Mouse (Mus musculus): Measurements from ENCODE around the gene Dpp9. TPM values are rescaled to one million over a fixed set of nuclear protein-coding genes. Genes with fewer than 3 reads are reported as not detected.

Gene Dpp9
- total and polyA plus RNA-seq, 3 experiments, result 38.6 to 41.4 (median 40.4) TPM

DNA sequence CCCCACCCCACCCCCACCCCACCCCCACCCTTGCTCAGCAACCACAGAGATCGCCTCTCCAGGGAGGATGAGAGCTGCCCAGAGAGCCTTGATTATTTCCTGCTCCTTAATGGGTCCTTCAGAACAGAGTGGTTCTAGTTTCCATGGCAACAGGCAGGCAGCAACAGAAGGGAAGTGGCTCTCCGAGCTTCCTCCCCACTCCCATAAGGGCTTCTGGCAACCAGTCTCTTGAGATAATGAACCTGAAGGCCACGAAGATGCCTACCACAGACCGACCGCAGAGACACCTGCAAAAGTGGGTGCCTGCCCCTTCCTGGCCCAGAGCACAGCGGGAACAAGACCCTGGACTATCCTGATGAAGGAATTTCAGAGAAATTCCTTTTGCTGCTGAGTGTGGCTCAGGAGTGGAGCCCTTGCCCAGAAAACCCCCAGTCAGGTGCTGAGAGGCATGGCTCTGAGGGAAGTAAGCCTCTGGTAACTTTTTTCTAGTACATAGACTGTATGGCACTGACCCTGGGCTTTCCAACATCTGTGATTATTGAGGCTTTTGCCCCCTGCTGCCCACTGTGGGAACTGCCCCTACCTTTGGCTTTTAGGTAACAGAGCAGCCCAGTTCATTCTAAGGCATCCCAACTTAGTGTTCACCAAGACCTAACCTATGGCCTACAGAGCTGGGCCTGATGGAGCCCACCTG is 32.6 kb upstream of the Dpp9 start:
- Histone ChIP-seq H3K9ac (ENCODE audit: low read depth, low read length) (no peak overlapping the region), H3K36me3 (ENCODE audit: control insufficient read depth, insufficient read depth, low read length) (no peaks in the 10 kb centered on the region), H3K79me2 (replicated peaks; ENCODE audit: control insufficient read depth, insufficient read depth, low read length) (no peaks in the 10 kb centered on the region), H3K27ac (no peak overlapping the region; the same call in 1 of the 2 replicates), H3K4me3 (no peak overlapping the region), H3K27me3 (ENCODE audit: control insufficient read depth, insufficient read depth, low read length) (no peaks in the 10 kb centered on the region), H3K4me1 (ENCODE audit: control insufficient read depth, insufficient read depth, low read length) (no peaks in the 10 kb centered on the region)
- intact Hi-C loops (cut with DNase I), result loop anchor here (1.0 to 10.0 kb wide), 2 partner anchors 119 to 296 kb away; partner anchors contain the start of genes Ebi3 and Yju2
- peak; percentile 78 for TF ChIP-seq CTCF (IDR thresholded peaks at IDR 0.05)
- TF ChIP-seq POLR2A (IDR thresholded peaks at IDR 0.05; ENCODE audit: insufficient read depth, low read depth, low read length), result no peak
- 0 out of 2 replicates have a peak, but pooled peaks have one; percentile 32 for TF ChIP-seq EP300 (IDR thresholded peaks at IDR 0.05; ENCODE audit: insufficient read depth, low read depth, low read length)
- 14% methylated on average over 6 of the region's 6 CpGs for WGBS
- peak; percentile 62 to 77 for DNase-seq

DNA sequence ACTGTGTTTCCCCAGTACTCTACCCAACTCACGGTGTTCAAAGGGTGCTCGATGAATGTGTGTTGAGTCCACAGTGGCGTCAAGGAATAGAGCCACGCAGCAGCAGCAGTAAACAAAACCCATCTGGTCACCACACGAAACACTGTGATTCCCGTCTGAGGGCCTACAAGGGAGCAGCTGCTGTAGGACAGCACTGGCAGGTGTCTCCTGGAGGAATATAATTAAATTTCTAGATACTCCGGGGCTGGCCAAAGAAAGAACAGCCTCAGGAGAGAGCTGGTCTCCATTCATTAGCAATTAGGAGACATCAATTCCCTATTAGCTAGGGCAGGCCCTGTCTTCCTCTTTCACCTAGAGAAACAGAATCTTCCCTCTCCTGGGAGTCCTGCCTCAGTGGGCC is 26.9 kb upstream of the Dpp9 start:
- H3K27me3 ChIP-seq (ENCODE audit: control insufficient read depth, insufficient read depth, low read length), result no peaks in the 10 kb centered on the region
- TF ChIP-seq POLR2A (IDR thresholded peaks at IDR 0.05; ENCODE audit: insufficient read depth, low read depth, low read length) (no peak), CTCF (IDR thresholded peaks at IDR 0.05) (no peak), EP300 (IDR thresholded peaks at IDR 0.05; ENCODE audit: insufficient read depth, low read depth, low read length) (no peak)
- no peaks in the 10 kb centered on the region for H3K36me3 ChIP-seq (ENCODE audit: control insufficient read depth, insufficient read depth, low read length)
- no peak overlapping the region for H3K4me3 ChIP-seq
- intact Hi-C loops (cut with DNase I), result no loop called here
- no peaks in the 10 kb centered on the region for H3K79me2 ChIP-seq (replicated peaks; ENCODE audit: control insufficient read depth, insufficient read depth, low read length)
- no peak overlapping the region for H3K9ac ChIP-seq (ENCODE audit: low read depth, low read length)
- no peaks in the 10 kb centered on the region for H3K4me1 ChIP-seq (ENCODE audit: control insufficient read depth, insufficient read depth, low read length)
- no peak overlapping the region for H3K27ac ChIP-seq
- 66% methylated on average over 7 of the region's 7 CpGs for WGBS
- DNase-seq, result no peak

DNA sequence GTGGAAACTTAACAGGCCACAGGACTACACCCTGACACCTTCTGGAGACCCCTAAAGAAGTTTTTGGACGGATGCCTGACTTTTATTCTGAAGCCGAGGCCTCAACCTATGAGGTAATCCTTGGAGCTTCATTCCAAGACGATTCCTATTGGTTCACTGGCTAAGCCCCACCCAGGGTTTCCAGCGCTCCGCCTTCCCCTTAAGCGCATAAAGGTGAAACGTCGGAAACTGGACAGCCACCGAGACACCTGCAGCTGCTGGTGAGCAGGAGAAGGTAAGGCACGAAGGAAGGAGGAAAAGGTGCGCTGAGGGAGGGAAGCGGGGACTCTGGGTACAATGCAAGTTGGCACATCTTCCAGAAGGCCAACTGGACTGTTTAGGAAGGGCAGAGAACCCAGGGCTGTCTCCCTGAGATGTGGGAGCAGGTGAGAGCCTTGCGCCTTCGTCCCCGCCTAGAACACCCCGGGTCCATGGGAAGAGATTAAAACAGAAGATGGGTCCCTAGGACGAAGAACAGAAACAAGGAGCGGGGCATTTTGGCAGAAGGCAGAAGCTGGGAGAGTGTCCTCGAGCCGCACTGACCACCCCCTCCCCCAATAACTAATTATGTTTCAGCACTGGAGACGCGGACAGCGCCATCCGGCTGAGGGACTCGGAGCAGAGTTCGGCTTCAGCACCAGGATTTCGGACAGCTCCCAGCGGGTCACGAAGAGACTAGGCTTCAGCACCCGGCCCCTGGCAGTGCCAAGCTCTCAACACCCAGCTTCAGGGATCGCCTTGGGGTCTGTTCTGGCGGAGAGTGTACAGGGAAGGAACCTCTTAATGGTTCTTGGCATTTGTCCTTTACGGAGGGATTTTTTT is 23.1 kb upstream of the Dpp9 start:
- H3K4me3 ChIP-seq, result no peak overlapping the region
- DNase-seq, result peak; percentile 82 to 91
- intact Hi-C loops (cut with DNase I), result no loop called here
- no peaks in the 10 kb centered on the region for H3K36me3 ChIP-seq (ENCODE audit: control insufficient read depth, insufficient read depth, low read length)
- no peak overlapping the region for H3K27ac ChIP-seq
- no peak overlapping the region for H3K9ac ChIP-seq (ENCODE audit: low read depth, low read length)
- no peaks in the 10 kb centered on the region for H3K4me1 ChIP-seq (ENCODE audit: control insufficient read depth, insufficient read depth, low read length)
- H3K27me3 ChIP-seq (ENCODE audit: control insufficient read depth, insufficient read depth, low read length), result no peaks in the 10 kb centered on the region
- no peak for TF ChIP-seq POLR2A (IDR thresholded peaks at IDR 0.05; ENCODE audit: insufficient read depth, low read depth, low read length)
- peak; percentile 52; the same call in 1 of the 2 replicates for TF ChIP-seq EP300 (IDR thresholded peaks at IDR 0.05; ENCODE audit: insufficient read depth, low read depth, low read length)
- no peak for TF ChIP-seq CTCF (IDR thresholded peaks at IDR 0.05)
- H3K79me2 ChIP-seq (replicated peaks; ENCODE audit: control insufficient read depth, insufficient read depth, low read length), result no peaks in the 10 kb centered on the region
- 3% methylated on average over 33 of the region's 33 CpGs for WGBS

DNA sequence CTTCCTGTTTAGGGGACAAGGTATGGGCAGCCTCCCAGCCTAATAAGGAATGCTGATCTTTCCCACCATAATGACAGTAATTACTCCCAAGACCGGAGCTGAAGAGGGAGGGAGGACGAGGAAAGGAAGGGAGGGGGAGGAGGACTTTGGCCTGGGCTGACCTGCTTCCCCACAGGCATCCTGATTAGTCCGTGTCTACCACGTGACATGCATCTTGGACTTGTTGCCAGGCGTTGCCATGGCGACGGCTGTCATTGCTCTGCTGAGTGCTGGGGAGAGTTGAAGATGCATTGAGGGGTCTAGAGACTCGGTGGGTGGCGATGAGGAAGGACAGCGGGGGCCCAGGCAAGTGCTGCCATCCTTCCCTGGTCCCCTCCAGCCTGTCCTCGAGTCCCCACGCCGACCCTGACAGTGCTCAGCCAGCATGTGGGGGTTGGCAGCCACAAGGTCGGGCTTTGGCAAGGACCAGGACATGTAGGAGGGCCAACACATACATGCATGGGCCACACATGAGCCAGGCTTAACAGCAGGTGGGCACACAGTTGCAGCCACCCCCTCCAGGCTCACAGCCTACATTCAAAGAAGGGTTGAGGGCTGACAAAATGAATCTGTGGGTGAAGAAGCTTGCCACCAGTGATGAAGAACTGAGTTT is 15.2 kb upstream of the Dpp9 start:
- H3K36me3 ChIP-seq (ENCODE audit: control insufficient read depth, insufficient read depth, low read length), result no peaks in the 10 kb centered on the region
- no peak overlapping the region for H3K4me3 ChIP-seq
- WGBS, result 6% methylated on average over 14 of the region's 14 CpGs
- no peak overlapping the region for H3K9ac ChIP-seq (ENCODE audit: low read depth, low read length)
- no peak for DNase-seq
- no peaks in the 10 kb centered on the region for H3K79me2 ChIP-seq (replicated peaks; ENCODE audit: control insufficient read depth, insufficient read depth, low read length)
- TF ChIP-seq POLR2A (IDR thresholded peaks at IDR 0.05; ENCODE audit: insufficient read depth, low read depth, low read length), result no peak
- TF ChIP-seq EP300 (IDR thresholded peaks at IDR 0.05; ENCODE audit: insufficient read depth, low read depth, low read length), result no peak
- TF ChIP-seq CTCF (IDR thresholded peaks at IDR 0.05), result no peak
- H3K27ac ChIP-seq, result no peak overlapping the region
- H3K4me1 ChIP-seq (ENCODE audit: control insufficient read depth, insufficient read depth, low read length), result no peaks in the 10 kb centered on the region
- no peaks in the 10 kb centered on the region for H3K27me3 ChIP-seq (ENCODE audit: control insufficient read depth, insufficient read depth, low read length)
- intact Hi-C loops (cut with DNase I), result no loop called here

DNA sequence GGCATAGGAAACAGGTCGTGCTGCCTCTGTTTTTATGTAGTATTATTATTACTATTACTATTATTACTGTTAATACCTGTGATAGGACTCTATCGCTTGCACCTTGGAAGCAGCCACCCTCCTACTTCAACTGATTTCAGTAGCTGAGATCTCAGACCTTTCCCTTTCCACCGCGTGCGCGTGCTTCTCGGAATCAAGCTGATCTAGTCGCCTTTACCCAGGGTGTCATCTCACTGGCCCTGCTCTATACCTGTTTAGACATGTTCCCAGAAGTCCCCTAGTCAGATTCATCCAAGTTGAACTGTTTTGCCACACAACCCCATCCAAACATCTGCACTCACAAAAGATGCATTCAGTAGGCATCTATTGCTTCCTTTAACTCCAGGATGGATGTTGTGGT is 14.7 kb upstream of the Dpp9 start:
- H3K4me1 ChIP-seq (ENCODE audit: control insufficient read depth, insufficient read depth, low read length), result no peaks in the 10 kb centered on the region
- no peak overlapping the region for H3K9ac ChIP-seq (ENCODE audit: low read depth, low read length)
- WGBS, result 62% methylated on average over 8 of the region's 8 CpGs
- intact Hi-C loops (cut with DNase I), result no loop called here
- H3K79me2 ChIP-seq (replicated peaks; ENCODE audit: control insufficient read depth, insufficient read depth, low read length), result no peaks in the 10 kb centered on the region
- no peaks in the 10 kb centered on the region for H3K27me3 ChIP-seq (ENCODE audit: control insufficient read depth, insufficient read depth, low read length)
- no peak for TF ChIP-seq POLR2A (IDR thresholded peaks at IDR 0.05; ENCODE audit: insufficient read depth, low read depth, low read length)
- TF ChIP-seq CTCF (IDR thresholded peaks at IDR 0.05), result no peak
- no peak for TF ChIP-seq EP300 (IDR thresholded peaks at IDR 0.05; ENCODE audit: insufficient read depth, low read depth, low read length)
- no peak overlapping the region for H3K27ac ChIP-seq
- no peak for DNase-seq
- no peaks in the 10 kb centered on the region for H3K36me3 ChIP-seq (ENCODE audit: control insufficient read depth, insufficient read depth, low read length)
- H3K4me3 ChIP-seq, result no peak overlapping the region

Data from heart, adult 2 months (tissue).